Mouse (Mus musculus): Measurements from ENCODE around the gene Dram1.

GRCm38 (mm10) chr10:88417686-88418085 is 38.8 kb upstream of the Dram1 start:
- TF ChIP-seq USF1 (IDR thresholded peaks at IDR 0.05; ENCODE audit: low read depth, low read length) = no peak
- no peak for TF ChIP-seq POLR2A (IDR thresholded peaks at IDR 0.05; ENCODE audit: low read depth, low read length)
- TF ChIP-seq CTCF (conservative IDR thresholded peaks at IDR 0.05 in 1 of 2, IDR thresholded peaks at IDR 0.05 in 1 of 2; ENCODE audit: low read depth in 2 of 2, low read length in 2 of 2) = no peak

Measured in CH12.LX (cell line).